Mouse (Mus musculus) midbrain, postnatal 0 days (tissue): ENCODE results near the gene Gfra1. TPM values are rescaled to one million over a fixed set of nuclear protein-coding genes. Genes with fewer than 3 reads are reported as not detected.

ENCODE experiments used
- ATAC-seq: fragments of 200-750 bp; cut with Nextera tagmentation; 2 replicates; pipeline ENCODE4 v1.8.0; 2017; ENCODE audit warnings: moderate number of reproducible peaks, mild to moderate bottlenecking, moderate TSS enrichment, moderate library complexity; ENCODE audit not compliant: low FRiP score
- DNase-seq: peaks from one replicate; pipeline ENCODE4 v3.0.0-alpha.2; 2015; ENCODE audit warnings: low spot score
- H3K27ac ChIP-seq: fragments of 300-500 bp; sonication (generic); 2 replicates; pipeline ENCODE4 v1.5.1; 2014; ENCODE audit warnings: low read depth, mild to moderate bottlenecking, low read length, mixed read lengths
- H3K27me3 ChIP-seq: fragments of 300-500 bp; sonication (generic); 2 replicates; pipeline ENCODE4 v1.6.1; 2014; ENCODE audit warnings: low read length, control low read depth, mixed read lengths; ENCODE audit not compliant: insufficient read depth
- H3K36me3 ChIP-seq: fragments of 300-500 bp; sonication (generic); 2 replicates; pipeline ENCODE4 v1.6.1; 2014; ENCODE audit warnings: low read length, control low read depth, mixed read lengths; ENCODE audit not compliant: insufficient read depth
- H3K4me1 ChIP-seq: fragments of 300-500 bp; sonication (generic); 2 replicates; pipeline ENCODE4 v1.6.1; 2014; ENCODE audit warnings: mild to moderate bottlenecking, control low read depth, antibody characterized with exemption, low read length, mixed read lengths; ENCODE audit not compliant: insufficient read depth
- H3K4me2 ChIP-seq: fragments of 300-500 bp; sonication (generic); 2 replicates; pipeline ENCODE4 v1.6.1; 2014; ENCODE audit warnings: low read depth, mild to moderate bottlenecking, low read length, mixed read lengths; ENCODE audit not compliant: poor library complexity, severe bottlenecking
- H3K4me3 ChIP-seq: fragments of 300-500 bp; sonication (generic); 2 replicates; pipeline ENCODE4 v1.5.1; 2014; ENCODE audit warnings: low read depth, mild to moderate bottlenecking, low read length, moderate library complexity
- H3K9ac ChIP-seq: fragments of 300-500 bp; sonication (generic); replicated peaks from 2 replicates; pipeline ENCODE4 v1.6.1; 2014; ENCODE audit warnings: mild to moderate bottlenecking, low read length, moderate library complexity, mixed read lengths; ENCODE audit not compliant: poor library complexity, severe bottlenecking
- H3K9me3 ChIP-seq: fragments of 300-500 bp; sonication (generic); 2 replicates; pipeline ENCODE4 v1.6.1; 2016; ENCODE audit warnings: low read length, control low read depth
- CTCF ChIP-seq: IDR thresholded peaks from 2 replicates; pipeline ENCODE4 v1.5.1; 2016; ENCODE audit warnings: antibody characterized with exemption, mild to moderate bottlenecking
- WGBS: fragments of 180-500 bp; shearing (Covaris S2); extraction: QIAGEN DNeasy Blood & Tissue Kit; methylation state at CpG from one replicate; pipeline ENCODE4 v1.1.7; 2014; 5-methylcytosine and 5-hydroxymethylcytosine counted together
- polyA plus RNA-seq: library from polyadenylated mRNA; unstranded; fragments of >200 nt; fragmentation: Nextera tagmentation; extraction: Ambion mirVana; gene quantifications from 2 replicates; pipeline ENCODE4 v1.2.1, GENCODE M21; 2015
- total RNA-seq: library from RNA; depleted of rRNA; stranded (reverse); fragments of >200 nt; gene quantifications from 2 replicates; pipeline ENCODE4 v1.2.3, GENCODE M21; 2014

Gfra1 gene
- total and polyA plus RNA-seq, 2 experiments from 2014 or later = 34.4 to 101 TPM

- Histone ChIP-seq H3K9ac (no peak overlapping the region), H3K27me3 (no peaks in the 10 kb centered on the region), H3K36me3 (no peaks in the 10 kb centered on the region), H3K27ac (no peak overlapping the region), H3K9me3 (no peaks in the 10 kb centered on the region), H3K4me1 (no peaks in the 10 kb centered on the region), H3K4me2 (no peak overlapping the region), H3K4me3 (no peak overlapping the region)
- no peak for DNase-seq
- no peak for TF ChIP-seq CTCF
- no peak for ATAC-seq
- 83% methylated on average over 2 of the region's 2 CpGs for WGBS
Measured at GRCm38 (mm10) chr19:58312492-58312891, 143.2 kb downstream of the Gfra1 start.

GRCm38 (mm10) chr19:58310334-58311315 is 145.1 kb downstream of the Gfra1 start:
- ATAC-seq = no peak
- WGBS = 45% methylated on average over 12 of the region's 12 CpGs
- no peaks in the 10 kb centered on the region for H3K27me3 ChIP-seq
- H3K4me2 ChIP-seq = no peak overlapping the region
- TF ChIP-seq CTCF = no peak
- DNase-seq = peak; percentile 22
- H3K9me3 ChIP-seq = no peaks in the 10 kb centered on the region
- no peaks in the 10 kb centered on the region for H3K4me1 ChIP-seq
- no peak overlapping the region for H3K4me3 ChIP-seq
- H3K36me3 ChIP-seq = no peaks in the 10 kb centered on the region
- H3K27ac ChIP-seq = no peak overlapping the region
- no peak overlapping the region for H3K9ac ChIP-seq

GRCm38 (mm10) chr19:58309620-58310275 is 146.0 kb downstream of the Gfra1 start:
- H3K36me3 ChIP-seq = no peaks in the 10 kb centered on the region
- peak; percentile 15 for DNase-seq
- H3K9ac ChIP-seq = no peak overlapping the region
- no peaks in the 10 kb centered on the region for H3K27me3 ChIP-seq
- ATAC-seq = no peak
- no peaks in the 10 kb centered on the region for H3K9me3 ChIP-seq
- H3K4me1 ChIP-seq = no peaks in the 10 kb centered on the region
- no peak for TF ChIP-seq CTCF
- no peak overlapping the region for H3K4me3 ChIP-seq
- WGBS = 64% methylated on average over 14 of the region's 14 CpGs
- no peak overlapping the region for H3K27ac ChIP-seq
- H3K4me2 ChIP-seq = no peak overlapping the region

GRCm38 (mm10) chr19:58301105-58301504 is 154.6 kb downstream of the Gfra1 start:
- no peaks in the 10 kb centered on the region for H3K9me3 ChIP-seq
- 86% methylated on average over 7 of the region's 7 CpGs for WGBS

GRCm38 (mm10) chr19:58297926-58298325 is 157.8 kb downstream of the Gfra1 start:
- no peak for ATAC-seq
- no peak overlapping the region for H3K4me2 ChIP-seq
- no peak for TF ChIP-seq CTCF
- DNase-seq = no peak
- no peaks in the 10 kb centered on the region for H3K36me3 ChIP-seq
- H3K9ac ChIP-seq = no peak overlapping the region
- H3K27ac ChIP-seq = no peak overlapping the region
- H3K4me3 ChIP-seq = no peak overlapping the region
- H3K9me3 ChIP-seq = no peaks in the 10 kb centered on the region
- WGBS = 76% methylated on average over 2 of the region's 2 CpGs
- no peaks in the 10 kb centered on the region for H3K4me1 ChIP-seq
- H3K27me3 ChIP-seq = no peaks in the 10 kb centered on the region

More at GRCm38 (mm10) chr19:58301105-58301504, 154.6 kb downstream of the Gfra1 start:
- no peaks in the 10 kb centered on the region for H3K36me3 ChIP-seq
- DNase-seq (no peak), ATAC-seq (no peak)
- no peak overlapping the region for H3K27ac ChIP-seq
- H3K27me3 ChIP-seq = no peaks in the 10 kb centered on the region
- H3K4me3 ChIP-seq = no peak overlapping the region
- H3K4me1 ChIP-seq = no peaks in the 10 kb centered on the region
- H3K9ac ChIP-seq = no peak overlapping the region
- no peak overlapping the region for H3K4me2 ChIP-seq
- TF ChIP-seq CTCF = no peak

- Histone ChIP-seq H3K4me3 (no peak overlapping the region), H3K27me3 (no peaks in the 10 kb centered on the region), H3K36me3 (no peaks in the 10 kb centered on the region), H3K4me1 (no peaks in the 10 kb centered on the region), H3K4me2 (no peak overlapping the region), H3K9me3 (no peaks in the 10 kb centered on the region), H3K27ac (0 out of 2 replicates have a peak overlapping the region, but pooled peaks have one; percentile 32), H3K9ac (no peak overlapping the region)
- 0 out of 2 replicates have a peak, but pooled peaks have one; percentile 13 for ATAC-seq
- DNase-seq = no peak
- no peak for TF ChIP-seq CTCF
- 58% methylated on average over 7 of the region's 7 CpGs for WGBS
Measured at GRCm38 (mm10) chr19:58296842-58297190, 158.9 kb downstream of the Gfra1 start.
